Mouse (Mus musculus): ENCODE data around the gene Mtmr1. TPM values are rescaled to one million over a fixed set of nuclear protein-coding genes. Genes with fewer than 3 reads are reported as not detected.

Mtmr1 gene
- polyA plus RNA-seq (2012; rRNA removed; ENCODE audit: low replicate concordance) = 3.1 and 3.2 TPM in 2 replicates

DNA sequence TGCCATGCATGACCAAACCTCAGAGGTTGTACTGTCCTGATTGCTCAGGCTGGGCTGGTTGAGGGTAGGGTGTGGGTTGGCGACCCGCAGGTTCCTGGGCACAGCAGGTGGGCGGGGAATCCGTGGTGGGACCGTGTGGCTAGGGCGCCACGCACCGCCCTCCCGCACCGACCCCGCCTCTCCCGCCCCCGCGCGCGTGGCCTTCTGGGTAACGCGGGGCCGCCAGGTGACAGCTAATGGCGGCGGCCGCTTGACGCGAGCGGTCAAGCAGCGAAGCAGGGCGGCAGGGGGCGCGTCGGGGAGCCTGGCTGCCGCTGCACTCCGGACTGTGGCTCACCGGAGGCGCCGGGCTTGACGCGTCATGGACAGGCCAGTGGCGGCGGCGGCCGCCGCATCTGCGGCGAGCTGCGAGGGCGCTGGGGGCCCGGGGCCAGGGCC, at the start of gene Mtmr1:
Gene Mtmr1, plus strand, starts transcription at position 207 of the 438 bp plus-strand sequence.

Other genes starting within 250 kb of the Mtmr1 start
- gene Mtm1, start 154.0 kb upstream of the Mtmr1 start, polyA plus RNA-seq (2012; rRNA removed; ENCODE audit: low replicate concordance) = 0.99 and 2.1 TPM in 2 replicates
- gene Cd99l2, start 128.1 kb downstream of the Mtmr1 start, polyA plus RNA-seq (2012; rRNA removed; ENCODE audit: low replicate concordance) = 1.2 and 2.0 TPM in 2 replicates
- gene Hmgb3, start 191.2 kb downstream of the Mtmr1 start, polyA plus RNA-seq (2012; rRNA removed; ENCODE audit: low replicate concordance) = 21.4 and 24.4 TPM in 2 replicates